Mouse (Mus musculus) heart, adult 18-20 months (tissue): ENCODE measurements around the gene Dap. TPM values are rescaled to one million over a fixed set of nuclear protein-coding genes. Genes with fewer than 3 reads are reported as not detected.

ENCODE experiments used
- DNase-seq, 2 experiments: peaks; one replicate each; pipeline ENCODE4 v3.0.0; 2021 to 2022; ENCODE audit warnings: mixed read lengths in 1 of 2
- total RNA-seq, 2 experiments: library from RNA; stranded (reverse); gene quantifications; 2 replicates each; pipeline ENCODE4 v1.2.3; 2021

Gene Dap
- total RNA-seq, 2 experiments from 2014 or later = 18.4 to 23.9 TPM

DNA sequence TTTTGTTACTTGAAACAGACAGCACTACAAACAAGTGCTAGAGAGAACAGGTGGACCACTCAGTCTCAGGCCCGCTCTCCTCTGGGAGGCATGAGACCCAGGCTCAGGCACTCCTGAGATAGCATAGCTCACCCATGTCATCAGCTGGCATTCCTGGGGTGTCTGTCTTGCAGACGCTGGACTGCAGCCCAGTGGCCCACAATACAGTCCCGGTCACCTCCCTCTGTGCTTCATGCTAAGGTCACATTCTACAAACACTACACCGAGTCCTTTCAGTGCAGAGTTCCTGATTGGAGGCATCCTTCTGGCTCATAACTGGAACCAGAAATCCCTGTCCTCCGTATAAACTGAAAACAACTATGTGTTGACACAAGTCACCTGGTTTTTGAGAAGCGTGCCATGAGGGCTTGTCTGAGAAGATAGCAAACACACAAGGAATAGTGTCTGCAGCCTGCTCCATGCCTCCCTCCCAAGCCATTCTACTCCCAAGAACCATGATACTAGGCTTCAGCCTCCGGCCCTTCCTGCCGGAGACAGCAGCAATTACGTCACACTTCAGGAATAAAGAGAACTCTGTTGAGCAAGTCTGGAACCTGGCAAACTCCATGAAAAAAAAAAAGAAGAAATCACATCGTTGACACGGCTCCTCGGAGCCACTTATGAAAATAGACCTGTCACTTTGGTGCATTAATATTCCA is 78.3 kb downstream of the Dap start:
- peak; percentile 61 to 67 for DNase-seq

DNA sequence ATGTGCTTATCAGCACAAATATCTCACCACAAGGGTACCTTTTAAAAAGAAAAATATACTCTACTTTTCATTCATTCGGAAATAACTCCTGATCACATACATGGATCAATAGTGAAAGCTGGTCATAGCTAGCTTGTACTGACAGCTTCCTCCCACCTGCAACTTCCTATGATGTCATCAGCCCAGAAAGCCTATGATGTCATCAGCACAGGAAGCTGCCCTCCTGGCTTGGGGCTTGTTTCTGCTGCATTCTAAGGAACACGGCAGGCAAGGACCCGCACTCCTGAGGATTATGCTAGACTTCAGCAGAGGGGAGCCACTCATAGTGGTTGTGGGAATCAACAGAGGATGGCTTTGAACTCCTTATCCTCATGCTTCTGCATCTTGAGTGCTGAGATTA is 80.2 kb downstream of the Dap start:
- no peak for DNase-seq

DNA sequence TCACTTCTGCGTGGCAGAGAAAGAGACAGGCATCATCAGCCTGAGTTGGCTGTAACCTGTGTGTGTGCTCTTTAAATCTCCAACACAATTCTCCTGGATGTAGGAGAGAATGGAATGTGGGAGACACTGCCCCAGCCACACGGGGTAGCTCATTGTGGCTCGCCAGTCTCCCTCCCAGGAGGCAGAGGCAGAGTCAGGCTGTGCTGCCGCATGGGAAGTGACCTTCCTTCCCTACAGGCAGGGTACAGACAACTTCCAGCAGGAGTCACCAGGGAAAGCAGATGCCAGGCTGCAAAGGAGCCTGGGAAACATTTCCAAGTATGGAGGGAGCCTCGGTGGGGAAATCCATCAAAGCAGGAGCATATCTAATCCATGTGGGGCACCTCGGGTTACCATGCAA is 81.1 kb downstream of the Dap start:
- DNase-seq = peak in 1 of 2 experiments; percentile 29

DNA sequence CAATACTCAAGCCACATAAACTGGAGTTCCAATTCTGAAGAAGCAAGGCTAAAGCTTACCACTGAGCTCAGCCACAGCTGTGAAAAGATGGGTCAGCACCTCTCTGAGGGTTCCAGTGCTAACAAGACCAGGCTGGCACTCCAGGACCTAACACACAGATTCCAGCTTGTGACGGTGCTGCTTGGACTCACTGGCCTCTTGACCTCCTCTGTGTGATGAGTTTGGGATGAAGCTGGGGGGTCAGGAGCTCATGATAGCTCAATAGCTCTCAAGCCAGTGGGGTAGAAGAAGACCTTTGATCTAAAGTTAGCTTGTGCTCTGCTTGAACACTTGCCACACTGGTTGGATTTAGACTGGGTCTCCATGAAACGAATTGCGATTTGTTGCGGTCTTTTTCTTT is 82.6 kb downstream of the Dap start:
- no peak for DNase-seq

DNA sequence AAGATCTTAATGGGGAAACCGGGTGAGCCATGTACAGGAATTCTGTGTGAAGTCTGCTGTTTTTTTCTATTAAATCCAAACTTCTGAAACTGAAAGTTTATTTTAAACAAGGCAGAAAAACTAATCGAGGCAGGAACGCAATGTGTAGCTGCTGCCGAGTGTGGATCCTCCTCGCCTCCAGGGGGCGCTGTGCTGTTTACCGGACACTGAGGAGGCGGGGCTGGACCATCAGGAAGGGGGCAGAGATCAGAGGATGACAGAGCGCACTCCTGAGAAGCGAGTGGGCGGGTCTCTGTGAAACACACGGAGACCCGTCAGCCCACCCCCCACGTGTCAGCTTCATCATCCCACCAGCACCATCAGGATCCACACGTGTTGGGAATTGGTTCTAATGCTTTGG is 85.4 kb downstream of the Dap start:
- no peak for DNase-seq

DNA sequence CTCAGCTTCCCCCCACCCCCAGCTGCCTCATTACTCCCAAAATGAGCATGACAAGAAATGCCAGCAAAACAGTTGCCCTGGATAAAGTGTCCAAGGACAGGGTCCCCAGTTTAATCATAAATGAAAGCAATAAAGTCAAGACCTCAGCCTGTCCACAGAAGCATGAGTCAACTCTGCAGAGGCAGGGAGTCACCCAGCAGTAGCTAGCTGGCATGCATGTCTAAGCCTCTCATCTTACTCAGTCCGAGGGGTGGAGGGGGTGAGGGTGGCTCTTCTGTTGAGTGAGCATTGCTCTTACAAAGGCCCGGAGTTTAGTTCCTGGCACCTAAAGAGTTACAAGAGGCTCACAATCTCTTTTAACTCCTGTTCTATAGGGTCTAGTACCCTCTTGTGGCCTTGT is 87.9 kb downstream of the Dap start:
- DNase-seq = no peak

DNA sequence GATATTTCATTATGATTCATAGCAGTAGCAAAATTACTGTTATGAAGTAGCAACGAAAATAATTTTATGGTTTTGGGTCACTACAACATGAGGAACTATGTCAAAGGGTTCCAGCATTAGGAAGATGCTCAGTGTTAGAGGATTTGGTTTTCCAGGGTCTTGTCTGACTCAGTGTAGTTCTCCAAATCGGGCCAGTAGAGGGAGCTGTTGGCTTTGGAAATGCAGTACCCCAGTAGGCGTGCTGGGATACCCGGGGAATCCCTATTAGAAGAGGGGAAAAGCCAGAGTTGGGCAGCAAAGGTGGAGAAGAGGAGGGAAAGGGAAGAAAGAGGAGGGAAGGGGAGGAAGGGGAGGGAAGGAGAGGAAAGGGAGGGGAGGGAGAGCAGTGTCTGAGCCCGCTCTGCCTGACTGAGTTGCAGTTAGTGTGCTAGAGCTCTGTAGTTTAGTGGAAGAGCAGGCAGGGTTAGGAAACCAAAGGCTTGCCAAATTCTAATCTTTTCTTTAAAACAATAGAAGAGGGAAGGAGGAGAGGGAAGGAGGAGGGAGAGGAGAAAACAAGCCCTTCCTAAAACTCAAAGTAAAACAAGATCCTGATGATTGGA is 91.6 kb downstream of the Dap start:
- peak; percentile 82 to 92 for DNase-seq

DNA sequence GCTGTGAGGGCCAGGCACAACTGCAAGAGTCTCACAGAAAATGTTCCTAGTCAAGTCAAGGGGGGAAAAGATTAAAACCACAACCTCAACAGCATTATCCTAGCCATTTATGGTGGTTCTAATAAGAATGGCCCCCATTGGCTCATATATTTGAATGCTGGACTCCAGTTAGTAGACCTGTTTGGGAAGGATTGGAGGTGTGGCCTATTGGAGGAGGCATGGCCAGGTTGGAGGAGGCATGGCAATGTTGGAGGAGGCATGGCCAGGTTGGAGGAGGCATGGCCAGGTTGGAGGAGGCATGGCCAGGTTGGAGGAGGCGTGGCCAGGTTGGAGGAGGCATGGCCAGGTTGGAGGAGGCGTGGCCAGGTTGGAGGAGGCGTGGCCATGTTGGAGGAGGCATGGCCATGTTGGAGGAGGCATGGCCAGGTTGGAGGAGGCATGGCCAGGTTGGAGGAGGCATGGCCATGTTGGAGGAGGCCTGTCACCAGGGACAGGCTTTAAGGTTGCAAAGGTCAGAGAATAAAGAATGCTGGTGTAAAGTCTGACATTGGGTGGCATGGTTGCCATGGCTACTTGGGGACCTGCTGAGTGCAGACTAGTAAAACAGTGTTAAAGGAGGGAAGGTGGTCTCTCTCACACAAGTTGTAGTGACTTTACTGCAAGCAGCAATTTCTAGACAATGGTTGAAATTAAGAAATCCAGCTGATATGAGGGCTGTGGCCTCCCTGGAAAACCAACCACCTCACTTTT is 93.1 kb downstream of the Dap start:
- no peak for DNase-seq

DNA sequence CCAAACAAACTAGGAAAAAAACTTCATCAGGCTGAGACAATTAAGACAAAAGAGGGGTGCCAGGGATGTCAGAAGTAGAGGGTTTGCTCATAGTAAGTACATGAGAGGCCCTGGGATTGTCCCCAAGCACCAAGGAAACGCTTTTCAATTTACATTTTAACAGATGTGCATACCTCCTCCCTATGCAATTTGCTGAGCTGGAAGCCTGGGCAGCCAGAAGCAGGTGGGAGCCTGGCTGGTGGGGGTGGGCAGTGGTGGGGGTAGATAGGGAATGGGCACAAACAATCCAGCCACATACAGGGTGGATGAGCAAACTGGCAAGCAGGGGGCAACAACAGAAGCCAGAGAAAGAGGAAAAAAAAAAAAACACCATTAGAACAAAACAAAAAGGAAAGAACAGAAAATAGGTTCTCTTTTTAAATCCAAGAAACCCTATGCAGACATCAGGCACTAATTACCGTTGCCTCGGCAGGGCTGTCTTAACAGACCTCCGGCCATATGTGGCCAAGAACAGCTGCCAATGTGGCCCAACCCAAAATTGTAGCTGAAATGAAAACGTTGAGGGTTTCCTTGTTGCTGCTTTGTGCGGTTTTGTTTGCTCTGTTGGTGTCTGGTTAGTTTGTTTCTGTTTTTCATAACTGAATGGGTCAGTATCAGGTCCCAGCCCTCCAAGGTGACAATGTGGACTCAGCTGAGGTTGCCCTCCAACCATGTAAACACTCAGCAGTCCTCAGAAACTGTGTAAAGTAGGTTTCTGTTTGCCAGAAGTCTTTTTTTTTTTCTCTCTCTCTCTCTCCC is 94.2 kb downstream of the Dap start:
- DNase-seq = no peak

DNA sequence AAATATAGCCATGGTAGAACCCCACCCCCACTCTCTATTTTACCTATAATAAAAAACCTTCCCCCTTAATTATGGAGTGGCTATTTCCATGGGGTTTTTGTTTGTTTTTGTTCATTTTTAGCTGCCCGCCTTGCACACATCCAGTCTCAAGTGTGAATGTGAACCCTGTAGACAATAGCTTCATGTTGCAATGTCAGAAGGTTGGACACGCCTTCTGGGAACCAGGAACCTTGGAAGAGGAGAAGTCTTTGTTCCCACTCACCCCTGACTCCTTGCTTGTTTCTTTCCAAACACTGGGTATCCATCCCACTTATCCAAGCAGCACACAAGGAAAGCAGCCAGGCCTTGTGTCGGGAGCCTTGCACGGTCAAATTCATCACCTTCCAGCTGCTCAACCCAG is 94.9 kb downstream of the Dap start:
- no peak for DNase-seq

DNA sequence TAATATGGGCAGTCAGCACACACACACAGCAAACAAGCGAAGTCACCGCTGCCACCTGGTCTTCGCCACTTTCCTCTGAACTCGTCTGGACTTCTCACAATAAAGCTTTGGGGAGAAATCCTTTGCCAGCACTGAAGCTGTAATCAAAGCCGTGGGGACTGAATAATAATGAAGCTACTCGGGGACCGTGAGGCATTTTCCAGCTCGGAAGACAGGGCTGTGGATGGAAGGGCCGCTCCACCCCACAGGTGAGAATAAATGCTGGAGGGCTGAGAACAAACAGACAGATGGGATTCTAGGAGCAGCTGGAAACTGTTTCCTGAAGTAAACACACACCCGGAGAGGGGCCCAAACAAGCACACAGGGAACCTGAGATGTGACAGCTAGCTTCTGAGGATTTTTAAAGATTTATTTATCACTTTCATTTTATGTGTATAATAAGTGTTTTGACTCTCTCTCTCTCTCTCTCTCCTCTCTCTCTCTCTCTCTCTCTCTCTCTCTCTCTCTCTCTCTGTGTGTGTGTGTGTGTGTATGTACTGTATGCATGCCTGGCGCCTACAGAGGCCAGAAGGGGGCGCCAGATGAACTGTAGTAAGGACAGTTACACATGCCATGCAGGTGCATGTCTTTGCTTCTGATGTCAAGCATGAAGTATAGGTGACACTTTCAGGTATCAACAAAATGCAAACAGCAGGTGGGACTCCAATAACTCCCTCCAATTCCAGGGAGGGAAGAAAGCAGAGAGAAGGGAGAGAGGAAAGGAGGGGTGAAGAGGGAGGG is 96.7 kb downstream of the Dap start:
- DNase-seq = no peak

DNA sequence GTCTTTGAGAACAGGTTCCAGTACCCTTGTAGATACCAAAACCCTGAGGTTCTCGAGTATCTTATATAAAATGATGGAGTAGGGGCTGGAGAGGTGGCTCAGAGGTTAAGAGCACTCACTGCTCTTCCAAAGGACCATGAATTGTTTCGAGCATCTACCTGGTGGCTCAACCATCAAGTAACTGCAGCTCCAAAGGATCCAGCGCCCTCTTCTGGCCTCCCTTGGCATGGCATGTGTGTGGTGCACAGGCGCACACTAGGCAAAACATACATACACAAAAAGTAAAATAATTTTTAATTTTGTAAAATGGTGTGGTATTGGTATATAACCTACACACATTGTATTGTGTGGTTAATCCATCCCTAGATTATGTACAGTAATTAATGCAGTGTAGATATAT is 99.6 kb downstream of the Dap start:
- no peak for DNase-seq

Other genes starting within 250 kb of the Dap start
- 10 to 100 TPM; 25.4 to 31.1 TPM for gene Ankrd33b, start 143.4 kb downstream of the Dap start, total RNA-seq
- gene Ropn1l, start 229.4 kb downstream of the Dap start, total RNA-seq = not detected